Mouse (Mus musculus): ENCODE results near the gene Siva1. TPM values are rescaled to one million over a fixed set of nuclear protein-coding genes. Genes with fewer than 3 reads are reported as not detected.
A peak's percentile ranks its signal among the peaks of the same experiment; 100 is the strongest.

The Siva1 gene
- polyA plus RNA-seq, 1 experiment from 2014 or later: 222 TPM

DNA sequence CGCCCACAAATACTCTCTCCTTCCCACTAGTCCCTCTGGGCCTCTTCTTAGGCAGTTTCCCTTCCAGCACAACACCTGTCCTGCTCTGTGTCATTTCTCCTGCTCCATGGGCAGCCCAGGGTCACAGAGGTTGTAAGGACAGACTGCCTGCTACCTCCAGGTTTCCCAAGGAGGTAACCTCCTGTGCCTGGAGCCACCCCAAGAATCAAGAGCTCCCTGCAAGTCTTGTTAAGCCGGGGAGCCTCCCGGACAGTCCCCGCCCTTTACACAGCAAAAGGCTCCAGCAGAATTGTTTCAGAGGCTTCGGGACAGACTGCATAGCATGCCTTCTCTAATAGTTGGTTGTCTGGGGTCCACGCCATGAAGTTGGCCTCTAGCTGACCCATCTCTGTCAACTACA lies 18.0 kb upstream of the Siva1 start:
- DNase-seq (ENCODE audit: low spot score): no peak
- no peak for ATAC-seq (replicated peaks; ENCODE audit: insufficient number of reproducible peaks, low FRiP score, low TSS enrichment, low read depth)
- WGBS: 80% methylated on average over 6 of the region's 6 CpGs

DNA sequence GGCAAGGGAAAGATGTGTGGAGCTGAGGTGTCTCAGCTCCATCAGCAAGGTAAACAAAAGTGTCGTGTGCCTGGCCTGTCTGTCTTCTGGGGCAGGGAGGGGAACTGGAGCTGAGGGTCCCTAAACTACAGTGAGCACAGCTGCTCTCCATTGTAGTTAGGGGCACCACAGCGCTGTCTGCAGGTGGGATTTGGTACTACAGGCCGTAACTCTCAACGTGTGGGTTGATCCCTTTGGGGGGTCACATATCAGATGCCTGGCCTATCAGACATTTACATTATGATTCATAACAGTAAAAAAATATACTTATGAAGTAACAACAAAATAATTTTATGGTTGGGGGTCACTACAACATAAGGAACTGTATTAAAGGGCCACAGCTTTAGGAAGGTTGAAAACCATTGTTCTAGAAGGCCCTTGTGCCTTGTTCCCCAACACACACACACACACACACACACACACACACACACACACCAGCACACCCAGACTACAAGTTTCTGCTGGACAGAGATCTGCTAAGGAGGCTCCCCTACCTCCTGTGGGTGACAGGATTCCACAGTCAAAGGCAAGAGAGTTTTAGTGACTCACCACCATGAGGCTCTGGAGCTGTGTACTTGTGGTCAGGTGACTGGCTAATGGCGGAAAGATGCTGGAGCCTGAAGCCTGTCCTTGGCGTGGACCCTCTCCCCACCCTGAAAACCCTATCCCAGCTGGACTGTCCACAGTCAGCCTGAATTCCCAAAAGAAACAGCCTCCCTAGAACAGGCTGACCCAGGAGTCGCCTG lies 17.2 kb upstream of the Siva1 start:
- no peak overlapping the region for H3K4me2 ChIP-seq (ENCODE audit: low read depth, low read length)
- no peak overlapping the region for H3K9ac ChIP-seq (replicated peaks; ENCODE audit: low read length)
- peaks cover 3% of the 10 kb centered on the region for H3K4me1 ChIP-seq (ENCODE audit: control insufficient read depth, insufficient read depth, low read length)
- no peaks in the 10 kb centered on the region for H3K36me3 ChIP-seq (replicated peaks; ENCODE audit: control insufficient read depth, insufficient read depth, low read depth, low read length)
- WGBS: 51% methylated on average over 7 of the region's 7 CpGs
- no peaks in the 10 kb centered on the region for H3K9me3 ChIP-seq (replicated peaks; ENCODE audit: control insufficient read depth, low read length)
- H3K27ac ChIP-seq (replicated peaks; ENCODE audit: low read depth, low read length): no peak overlapping the region
- no peaks in the 10 kb centered on the region; the same call in 1 of the 2 replicates for H3K27me3 ChIP-seq (ENCODE audit: control insufficient read depth, insufficient read depth, low read length)
- H3K4me3 ChIP-seq (ENCODE audit: low read depth, low read length): no peak overlapping the region
- ATAC-seq (replicated peaks; ENCODE audit: insufficient number of reproducible peaks, low FRiP score, low TSS enrichment, low read depth) (no peak), DNase-seq (ENCODE audit: low spot score) (peak; percentile 29)

More for the DNA sequence above, 18.0 kb upstream of the Siva1 start:
- Histone ChIP-seq H3K36me3 (replicated peaks; ENCODE audit: control insufficient read depth, insufficient read depth, low read depth, low read length) (no peaks in the 10 kb centered on the region), H3K27me3 (ENCODE audit: control insufficient read depth, insufficient read depth, low read length) (peaks cover 2% of the 10 kb centered on the region), H3K4me2 (ENCODE audit: low read depth, low read length) (no peak overlapping the region), H3K4me3 (ENCODE audit: low read depth, low read length) (no peak overlapping the region), H3K9ac (replicated peaks; ENCODE audit: low read length) (no peak overlapping the region), H3K4me1 (ENCODE audit: control insufficient read depth, insufficient read depth, low read length) (peaks cover 3% of the 10 kb centered on the region), H3K27ac (replicated peaks; ENCODE audit: low read depth, low read length) (no peak overlapping the region), H3K9me3 (replicated peaks; ENCODE audit: control insufficient read depth, low read length) (no peaks in the 10 kb centered on the region)

DNA sequence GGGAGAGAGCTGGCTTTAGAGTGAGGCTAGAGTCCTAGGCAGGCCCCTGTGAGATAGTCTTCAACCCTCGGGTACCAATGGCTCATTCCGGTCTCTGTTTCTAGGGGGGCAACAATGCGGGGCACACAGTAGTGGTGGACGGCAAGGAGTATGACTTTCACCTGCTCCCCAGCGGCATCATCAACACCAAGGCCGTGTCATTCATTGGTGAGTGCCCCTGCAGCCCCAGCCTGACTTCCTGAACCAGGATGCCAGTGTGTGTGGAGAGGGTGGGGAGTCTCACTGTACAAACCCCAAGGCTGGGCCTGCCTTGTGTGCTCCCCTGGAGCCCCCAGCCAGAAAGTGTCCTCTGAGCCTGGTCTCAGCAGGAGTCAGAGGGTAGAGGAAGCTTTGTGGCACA lies 16.3 kb upstream of the Siva1 start:
- WGBS: 87% methylated on average over 6 of the region's 6 CpGs
- H3K4me3 ChIP-seq (ENCODE audit: low read depth, low read length): no peak overlapping the region
- peaks cover 3% of the 10 kb centered on the region for H3K4me1 ChIP-seq (ENCODE audit: control insufficient read depth, insufficient read depth, low read length)
- no peak overlapping the region for H3K4me2 ChIP-seq (ENCODE audit: low read depth, low read length)
- H3K9ac ChIP-seq (replicated peaks; ENCODE audit: low read length): no peak overlapping the region; the same call in 1 of the 2 replicates
- no peaks in the 10 kb centered on the region for H3K27me3 ChIP-seq (ENCODE audit: control insufficient read depth, insufficient read depth, low read length)
- ATAC-seq (replicated peaks; ENCODE audit: insufficient number of reproducible peaks, low FRiP score, low TSS enrichment, low read depth): no peak
- H3K27ac ChIP-seq (replicated peaks; ENCODE audit: low read depth, low read length): no peak overlapping the region
- no peaks in the 10 kb centered on the region for H3K36me3 ChIP-seq (replicated peaks; ENCODE audit: control insufficient read depth, insufficient read depth, low read depth, low read length)
- no peaks in the 10 kb centered on the region for H3K9me3 ChIP-seq (replicated peaks; ENCODE audit: control insufficient read depth, low read length)
- DNase-seq (ENCODE audit: low spot score): no peak

DNA sequence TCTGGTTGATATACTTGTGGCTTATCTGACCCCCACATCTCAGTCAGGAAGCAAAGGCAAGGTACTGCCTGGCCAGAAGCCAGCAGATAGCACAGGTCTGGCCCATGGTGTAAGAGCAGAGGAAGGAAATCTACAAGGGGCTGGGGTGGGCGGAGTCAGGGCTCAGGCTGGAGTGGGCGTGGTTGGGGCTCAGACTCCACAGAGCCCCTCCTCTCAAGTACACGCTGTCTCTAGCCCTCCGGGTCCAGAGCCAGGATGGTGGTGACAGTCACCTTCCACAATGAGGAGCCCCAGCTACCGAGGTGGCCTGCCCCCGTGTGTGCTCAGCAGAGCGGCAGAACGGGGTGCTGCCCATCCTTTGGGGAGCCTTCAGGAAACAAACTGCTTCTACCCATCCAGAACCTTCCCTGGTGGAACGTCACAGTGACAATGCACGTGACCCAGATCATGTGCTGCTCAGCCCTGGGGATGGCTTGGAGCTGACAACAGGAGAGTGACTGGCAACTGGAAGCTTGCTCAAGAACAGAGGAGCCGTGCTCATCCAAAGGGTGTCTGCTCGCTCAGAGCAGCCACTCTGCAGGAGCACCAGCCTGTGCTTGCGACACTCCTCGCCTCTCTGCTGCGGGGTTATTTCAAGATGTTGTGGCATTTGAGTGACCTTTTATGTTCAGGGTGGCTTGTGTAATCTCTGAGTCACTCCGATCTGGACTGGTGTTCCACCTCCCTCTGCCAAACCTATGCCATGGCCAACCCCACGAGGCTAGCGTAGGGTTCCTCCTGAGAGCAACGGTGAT lies 15.4 kb upstream of the Siva1 start:
- Histone ChIP-seq H3K36me3 (replicated peaks; ENCODE audit: control insufficient read depth, insufficient read depth, low read depth, low read length) (no peaks in the 10 kb centered on the region), H3K27ac (replicated peaks; ENCODE audit: low read depth, low read length) (no peak overlapping the region), H3K9me3 (replicated peaks; ENCODE audit: control insufficient read depth, low read length) (no peaks in the 10 kb centered on the region), H3K9ac (replicated peaks; ENCODE audit: low read length) (0 out of 2 replicates have a peak overlapping the region, but pooled peaks have one; percentile 34), H3K4me1 (ENCODE audit: control insufficient read depth, insufficient read depth, low read length) (peaks cover 3% of the 10 kb centered on the region), H3K4me2 (ENCODE audit: low read depth, low read length) (peak overlapping the region; percentile 56), H3K27me3 (ENCODE audit: control insufficient read depth, insufficient read depth, low read length) (no peaks in the 10 kb centered on the region), H3K4me3 (ENCODE audit: low read depth, low read length) (peak overlapping the region; percentile 17; the same call in 1 of the 2 replicates)
- WGBS: 35% methylated on average over 19 of the region's 19 CpGs
- DNase-seq (ENCODE audit: low spot score) (peak; percentile 82), ATAC-seq (replicated peaks; ENCODE audit: insufficient number of reproducible peaks, low FRiP score, low TSS enrichment, low read depth) (peak; percentile 71)

DNA sequence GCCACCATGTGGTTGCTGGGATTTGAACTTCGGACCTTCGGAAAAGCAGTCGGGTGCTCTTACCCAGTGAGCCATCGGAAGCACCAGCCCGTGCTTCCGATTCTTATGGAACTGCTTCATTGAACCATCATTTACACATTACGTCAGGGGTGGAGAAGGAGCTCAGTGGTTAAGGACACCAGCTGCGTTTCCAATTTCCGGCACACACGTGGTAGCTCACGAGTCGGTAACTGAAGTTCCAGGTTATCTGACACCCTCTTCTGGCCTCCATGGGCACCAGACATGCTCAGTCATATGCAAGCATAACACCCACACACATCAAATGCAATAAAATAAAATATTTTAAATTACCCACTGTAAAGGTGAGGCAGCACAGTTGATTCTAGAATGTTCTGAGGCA lies 14.4 kb upstream of the Siva1 start:
- Histone ChIP-seq H3K27ac (replicated peaks; ENCODE audit: low read depth, low read length) (no peak overlapping the region), H3K4me3 (ENCODE audit: low read depth, low read length) (no peak overlapping the region), H3K9me3 (replicated peaks; ENCODE audit: control insufficient read depth, low read length) (no peaks in the 10 kb centered on the region), H3K4me1 (ENCODE audit: control insufficient read depth, insufficient read depth, low read length) (peaks cover 3% of the 10 kb centered on the region), H3K4me2 (ENCODE audit: low read depth, low read length) (no peak overlapping the region), H3K27me3 (ENCODE audit: control insufficient read depth, insufficient read depth, low read length) (no peaks in the 10 kb centered on the region), H3K9ac (replicated peaks; ENCODE audit: low read length) (no peak overlapping the region), H3K36me3 (replicated peaks; ENCODE audit: control insufficient read depth, insufficient read depth, low read depth, low read length) (no peaks in the 10 kb centered on the region)
- 91% methylated on average over 12 of the region's 12 CpGs for WGBS
- DNase-seq (ENCODE audit: low spot score) (no peak), ATAC-seq (replicated peaks; ENCODE audit: insufficient number of reproducible peaks, low FRiP score, low TSS enrichment, low read depth) (no peak)

DNA sequence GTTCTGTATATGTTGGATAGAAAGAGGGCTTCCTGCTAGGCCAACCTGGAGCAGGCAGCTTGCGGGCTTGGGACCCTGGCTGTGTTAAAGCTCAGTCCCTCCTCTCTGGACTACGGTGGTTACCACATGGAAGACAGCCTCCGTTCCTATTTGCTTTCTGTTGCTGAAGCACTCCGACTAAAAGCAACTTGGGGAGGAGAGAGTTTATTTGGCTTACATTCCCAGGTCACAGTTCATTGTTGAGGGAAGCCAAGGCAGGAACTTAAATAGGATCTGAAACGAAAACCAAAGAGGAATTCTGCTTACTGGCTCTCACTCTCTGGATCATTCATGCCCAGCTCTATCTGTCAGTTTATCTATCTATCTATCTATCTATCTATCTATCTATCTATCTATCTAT lies 13.7 kb upstream of the Siva1 start:
- Histone ChIP-seq H3K9me3 (replicated peaks; ENCODE audit: control insufficient read depth, low read length) (no peaks in the 10 kb centered on the region), H3K4me3 (ENCODE audit: low read depth, low read length) (no peak overlapping the region), H3K36me3 (replicated peaks; ENCODE audit: control insufficient read depth, insufficient read depth, low read depth, low read length) (no peaks in the 10 kb centered on the region), H3K27ac (replicated peaks; ENCODE audit: low read depth, low read length) (no peak overlapping the region), H3K27me3 (ENCODE audit: control insufficient read depth, insufficient read depth, low read length) (no peaks in the 10 kb centered on the region), H3K4me1 (ENCODE audit: control insufficient read depth, insufficient read depth, low read length) (peaks cover 3% of the 10 kb centered on the region), H3K9ac (replicated peaks; ENCODE audit: low read length) (no peak overlapping the region), H3K4me2 (ENCODE audit: low read depth, low read length) (no peak overlapping the region)
- DNase-seq (ENCODE audit: low spot score) (no peak), ATAC-seq (replicated peaks; ENCODE audit: insufficient number of reproducible peaks, low FRiP score, low TSS enrichment, low read depth) (no peak)
- WGBS: 74% methylated on average over 5 of the region's 5 CpGs

DNA sequence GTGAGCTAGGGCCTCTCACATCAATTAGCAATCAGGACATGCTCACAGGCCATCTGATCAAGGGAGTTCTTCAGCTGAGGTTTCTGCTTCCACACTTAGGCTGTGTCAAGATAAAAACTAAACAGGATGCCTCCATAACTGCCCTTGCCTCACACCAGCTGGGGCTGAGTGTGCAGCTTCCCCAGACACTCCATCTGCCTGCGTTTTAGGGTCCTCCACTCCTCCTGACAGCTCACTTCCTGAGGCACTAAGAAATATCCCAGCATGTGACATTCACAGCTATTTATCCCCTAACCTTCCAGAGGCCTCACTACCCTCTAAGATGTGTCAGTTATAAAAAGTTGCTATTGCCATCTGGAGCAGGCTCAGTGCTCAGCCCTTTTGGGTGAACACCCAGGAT lies 13.0 kb upstream of the Siva1 start:
- Histone ChIP-seq H3K27ac (replicated peaks; ENCODE audit: low read depth, low read length) (no peak overlapping the region), H3K4me1 (ENCODE audit: control insufficient read depth, insufficient read depth, low read length) (peaks cover 3% of the 10 kb centered on the region), H3K4me2 (ENCODE audit: low read depth, low read length) (no peak overlapping the region), H3K4me3 (ENCODE audit: low read depth, low read length) (no peak overlapping the region), H3K27me3 (ENCODE audit: control insufficient read depth, insufficient read depth, low read length) (no peaks in the 10 kb centered on the region), H3K36me3 (replicated peaks; ENCODE audit: control insufficient read depth, insufficient read depth, low read depth, low read length) (no peaks in the 10 kb centered on the region), H3K9me3 (replicated peaks; ENCODE audit: control insufficient read depth, low read length) (no peaks in the 10 kb centered on the region), H3K9ac (replicated peaks; ENCODE audit: low read length) (no peak overlapping the region)
- DNase-seq (ENCODE audit: low spot score) (no peak), ATAC-seq (replicated peaks; ENCODE audit: insufficient number of reproducible peaks, low FRiP score, low TSS enrichment, low read depth) (no peak)
- WGBS: 35% methylated on average over 1 of the region's 1 CpGs

All from embryonic facial prominence, embryonic 11.5 days (tissue).